Mouse (Mus musculus) gastrocnemius, postnatal 36 days (tissue): ENCODE data around the gene Zfp36. TPM values are rescaled to one million over a fixed set of nuclear protein-coding genes. Genes with fewer than 3 reads are reported as not detected.
"Not testable (repeated sequence)": the region's sequence is repeated elsewhere in the genome, so short reads cannot be mapped to it uniquely, and the experiment has no call there.

ENCODE experiments used
- DNase-seq, 2 experiments: peaks; one replicate each; pipeline ENCODE4 v3.0.0; 2022
- intact Hi-C: fragments of 180-260 bp; cut with DNase I; formaldehyde crosslinking; loops from one replicate; pipeline ENCODE4 v1.15.1; 2025
- long read RNA-seq, 2 experiments: library from polyadenylated mRNA; stranded (forward); transcript quantifications; one replicate each; pipeline ENCODE4 v2.0.0; 2021
- total RNA-seq, 2 experiments: library from RNA; stranded (reverse); gene quantifications; 2 replicates each; pipeline ENCODE4 v1.2.3; 2021

Gene Zfp36
- 10 to 100 TPM in 1 of 2 experiments, 1 to 10 TPM in 1; 6.1 to 20.5 TPM for total RNA-seq
- long read RNA-seq, experiment 1, partial matches to known transcripts = 0 of 1 reads
- long read RNA-seq, experiment 1, other reads (novel, unspliced or antisense) = 0 of 1 reads
- long read RNA-seq, experiment 2, transcript Zfp36-201 (2 exons, 2,790 nt) = minor isoform, 6 of 20 reads
- long read RNA-seq, experiment 2, transcript Zfp36-202 (1 exons, 2,465 nt) = major isoform, 14 of 20 reads
- long read RNA-seq, experiment 2, partial matches to known transcripts = 0 of 20 reads
- long read RNA-seq, experiment 2, other reads (novel, unspliced or antisense) = 0 of 20 reads

GRCm38 (mm10) chr7:28380237-28381016 is at the start of gene Zfp36:
Zfp36 (minus strand) TSS chr7:28380253.
- no peak for DNase-seq
- intact Hi-C loops = no loop called here

- intact Hi-C loops = no loop called here
- DNase-seq = no peak
Measured at GRCm38 (mm10) chr7:28427738-28428137, 47.7 kb upstream of the Zfp36 start.

GRCm38 (mm10) chr7:28423018-28423417 is 43.0 kb upstream of the Zfp36 start:
- DNase-seq = no peak

GRCm38 (mm10) chr7:28419416-28419815 is 39.4 kb upstream of the Zfp36 start:
- intact Hi-C loops = no loop called here
- DNase-seq = no peak

More at GRCm38 (mm10) chr7:28423018-28423417, 43.0 kb upstream of the Zfp36 start:
- intact Hi-C loops = no loop called here

- intact Hi-C loops = no loop called here
Measured at GRCm38 (mm10) chr7:28418096-28418670, 38.1 kb upstream of the Zfp36 start.

GRCm38 (mm10) chr7:28417368-28417767 is 37.3 kb upstream of the Zfp36 start:
- no peak for DNase-seq
- intact Hi-C loops = no loop called here

More at GRCm38 (mm10) chr7:28418096-28418670, 38.1 kb upstream of the Zfp36 start:
- DNase-seq = peak in 1 of 2 experiments; percentile 69

- no peak for DNase-seq
- intact Hi-C loops = no loop called here
Measured at GRCm38 (mm10) chr7:28412826-28413225, 32.8 kb upstream of the Zfp36 start.

GRCm38 (mm10) chr7:28410841-28411475 is 30.9 kb upstream of the Zfp36 start:
- intact Hi-C loops = no loop called here
- DNase-seq = peak; percentile 51 to 75

GRCm38 (mm10) chr7:28401942-28402341 is 21.9 kb upstream of the Zfp36 start:
- no peak for DNase-seq
- intact Hi-C loops = no loop called here

GRCm38 (mm10) chr7:28401030-28401429 is 21.0 kb upstream of the Zfp36 start:
- DNase-seq = no peak
- intact Hi-C loops = no loop called here

- intact Hi-C loops = no loop called here
Measured at GRCm38 (mm10) chr7:28398696-28399340, 18.8 kb upstream of the Zfp36 start.

GRCm38 (mm10) chr7:28398000-28398399 is 17.9 kb upstream of the Zfp36 start:
- no peak for DNase-seq
- intact Hi-C loops = no loop called here

More at GRCm38 (mm10) chr7:28398696-28399340, 18.8 kb upstream of the Zfp36 start:
- no peak for DNase-seq

GRCm38 (mm10) chr7:28395425-28395824 is 15.4 kb upstream of the Zfp36 start:
- no peak for DNase-seq
- intact Hi-C loops = no loop called here

GRCm38 (mm10) chr7:28393272-28393951 is 13.4 kb upstream of the Zfp36 start:
- intact Hi-C loops = no loop called here
- no peak for DNase-seq

- intact Hi-C loops = no loop called here
- DNase-seq = peak; percentile 90 to 95
Measured at GRCm38 (mm10) chr7:28392429-28393271, 12.6 kb upstream of the Zfp36 start, which contains the start of the genes Med29 and Paf1. Med29 (minus strand) TSS chr7:28392708. Paf1 (plus strand) TSS chr7:28392951.

GRCm38 (mm10) chr7:28390331-28390730 is 10.3 kb upstream of the Zfp36 start:
- intact Hi-C loops = no loop called here
- no peak for DNase-seq

GRCm38 (mm10) chr7:28387384-28387783 is 7.3 kb upstream of the Zfp36 start:
- DNase-seq, intact Hi-C loops: not testable (repeated sequence)

- not testable (repeated sequence) for DNase-seq
- intact Hi-C loops = loop anchor here (1.0 kb wide), 1 partner anchor 14 kb away; no protein-coding TSS in a partner anchor
Measured at GRCm38 (mm10) chr7:28386877-28387276, 6.8 kb upstream of the Zfp36 start.
